Mouse (Mus musculus) bone marrow, adult 2 months (tissue): Measurements from ENCODE around the gene Hivep3.

Experiments
- CTCF ChIP-seq: fragments of 200-500 bp; IDR thresholded peaks from 2 replicates; pipeline ENCODE4 v1.5.1; 2011; ENCODE audit warnings: low read length, control low read depth; ENCODE audit not compliant: control insufficient read depth, insufficient read depth
- POLR2A ChIP-seq: fragments of 200-500 bp; IDR thresholded peaks from 2 replicates; pipeline ENCODE4 v1.6.1; 2011; ENCODE audit warnings: low read depth, mild to moderate bottlenecking, control low read depth, low read length, borderline replicate concordance; ENCODE audit not compliant: control insufficient read depth

GRCm38 (mm10) chr4:119979238-119979829 is 245.8 kb downstream of the Hivep3 start:
- TF ChIP-seq POLR2A (no peak), CTCF (no peak)
